Mouse (Mus musculus) forebrain, embryonic 16.5 days (tissue): ENCODE results near the gene Fmnl3. TPM values are rescaled to one million over a fixed set of nuclear protein-coding genes. Genes with fewer than 3 reads are reported as not detected.

ENCODE experiments used
- ATAC-seq: fragments of 200-750 bp; cut with Nextera tagmentation; 2 replicates; pipeline ENCODE4 v1.8.0; 2017; ENCODE audit warnings: mild to moderate bottlenecking, moderate library complexity
- H3K27ac ChIP-seq: fragments of 300-500 bp; sonication (generic); 2 replicates; pipeline ENCODE4 v1.5.1; 2014; ENCODE audit warnings: low read length, control low read depth
- H3K27me3 ChIP-seq: fragments of 300-500 bp; sonication (generic); replicated peaks from 2 replicates; pipeline ENCODE4 v1.6.1; 2014; ENCODE audit warnings: low read length; ENCODE audit not compliant: control insufficient read depth, insufficient read depth
- H3K36me3 ChIP-seq: fragments of 300-500 bp; sonication (generic); 2 replicates; pipeline ENCODE4 v1.6.1; 2014; ENCODE audit not compliant: control insufficient read depth, insufficient read depth
- H3K4me1 ChIP-seq: fragments of 300-500 bp; sonication (generic); replicated peaks from 2 replicates; pipeline ENCODE4 v1.6.1; 2014; ENCODE audit warnings: low read length; ENCODE audit not compliant: control insufficient read depth, insufficient read depth
- H3K4me2 ChIP-seq: fragments of 300-500 bp; sonication (generic); 2 replicates; pipeline ENCODE4 v1.6.1; 2014; ENCODE audit warnings: mild to moderate bottlenecking, low read length, control low read depth
- H3K4me3 ChIP-seq: fragments of 300-500 bp; sonication (generic); replicated peaks from 2 replicates; pipeline ENCODE4 v1.5.1; 2014; ENCODE audit warnings: mild to moderate bottlenecking, low read length, control low read depth
- H3K9ac ChIP-seq: fragments of 300-500 bp; sonication (generic); replicated peaks from 2 replicates; pipeline ENCODE4 v1.6.1; 2014; ENCODE audit warnings: low read depth, low read length, control low read depth
- H3K9me3 ChIP-seq: fragments of 300-500 bp; sonication (generic); 2 replicates; pipeline ENCODE4 v1.6.1; 2016; ENCODE audit warnings: low read length; ENCODE audit not compliant: control insufficient read depth
- WGBS: fragments of 180-500 bp; shearing (Covaris S2); extraction: QIAGEN DNeasy Blood & Tissue Kit; methylation state at CpG from one replicate; pipeline ENCODE4 v1.1.7; 2014; 5-methylcytosine and 5-hydroxymethylcytosine counted together
- polyA plus RNA-seq: library from polyadenylated mRNA; unstranded; fragments of >200 nt; fragmentation: Nextera tagmentation; extraction: Ambion mirVana; gene quantifications from 2 replicates; pipeline ENCODE4 v1.2.1, GENCODE M21; 2015

Fmnl3 gene
- polyA plus RNA-seq, 1 experiment from 2014 or later, result 10.3 TPM

GRCm38 (mm10) chr15:99355660-99356059 lies 14.6 kb downstream of the Fmnl3 start:
- H3K9ac ChIP-seq, result no peak overlapping the region
- no peak overlapping the region for H3K4me3 ChIP-seq
- H3K27ac ChIP-seq, result no peak overlapping the region
- no peak for ATAC-seq
- no peaks in the 10 kb centered on the region for H3K4me1 ChIP-seq
- H3K4me2 ChIP-seq, result no peak overlapping the region
- 72% methylated on average over 6 of the region's 6 CpGs for WGBS
- H3K27me3 ChIP-seq, result no peaks in the 10 kb centered on the region
- H3K36me3 ChIP-seq, result no peaks in the 10 kb centered on the region
- no peaks in the 10 kb centered on the region for H3K9me3 ChIP-seq

GRCm38 (mm10) chr15:99352306-99352705 lies 18.0 kb downstream of the Fmnl3 start:
- WGBS, result 86% methylated on average over 5 of the region's 5 CpGs

GRCm38 (mm10) chr15:99351610-99352009 lies 18.7 kb downstream of the Fmnl3 start:
- 89% methylated on average over 6 of the region's 6 CpGs for WGBS
- Histone ChIP-seq H3K4me3 (no peak overlapping the region), H3K27me3 (no peaks in the 10 kb centered on the region), H3K9ac (no peak overlapping the region), H3K4me2 (no peak overlapping the region), H3K4me1 (no peaks in the 10 kb centered on the region), H3K36me3 (no peaks in the 10 kb centered on the region), H3K27ac (no peak overlapping the region), H3K9me3 (no peaks in the 10 kb centered on the region)
- no peak for ATAC-seq

More at GRCm38 (mm10) chr15:99352306-99352705, 18.0 kb downstream of the Fmnl3 start:
- no peak overlapping the region for H3K9ac ChIP-seq
- H3K4me3 ChIP-seq, result no peak overlapping the region
- no peak overlapping the region for H3K4me2 ChIP-seq
- H3K27ac ChIP-seq, result no peak overlapping the region
- H3K9me3 ChIP-seq, result no peaks in the 10 kb centered on the region
- H3K36me3 ChIP-seq, result no peaks in the 10 kb centered on the region
- H3K27me3 ChIP-seq, result no peaks in the 10 kb centered on the region
- no peaks in the 10 kb centered on the region for H3K4me1 ChIP-seq
- ATAC-seq, result no peak

GRCm38 (mm10) chr15:99344961-99345360 lies 25.3 kb downstream of the Fmnl3 start:
- peaks cover 12% of the 10 kb centered on the region for H3K4me1 ChIP-seq
- H3K27me3 ChIP-seq, result no peaks in the 10 kb centered on the region
- H3K4me3 ChIP-seq, result no peak overlapping the region
- H3K9ac ChIP-seq, result no peak overlapping the region
- no peak overlapping the region for H3K4me2 ChIP-seq
- ATAC-seq, result no peak
- H3K27ac ChIP-seq, result no peak overlapping the region
- WGBS, result 85% methylated on average over 4 of the region's 4 CpGs
- no peaks in the 10 kb centered on the region for H3K9me3 ChIP-seq
- H3K36me3 ChIP-seq, result no peaks in the 10 kb centered on the region

GRCm38 (mm10) chr15:99344148-99344870 lies 26.0 kb downstream of the Fmnl3 start:
- no peak overlapping the region for H3K4me3 ChIP-seq
- no peaks in the 10 kb centered on the region for H3K9me3 ChIP-seq
- H3K9ac ChIP-seq, result no peak overlapping the region
- no peak for ATAC-seq
- H3K36me3 ChIP-seq, result no peaks in the 10 kb centered on the region
- no peaks in the 10 kb centered on the region for H3K27me3 ChIP-seq
- WGBS, result 73% methylated on average over 8 of the region's 8 CpGs
- peaks cover 12% of the 10 kb centered on the region for H3K4me1 ChIP-seq
- H3K27ac ChIP-seq, result peak overlapping the region; percentile 56
- H3K4me2 ChIP-seq, result no peak overlapping the region

- ATAC-seq, result peak; percentile 89
- H3K27me3 ChIP-seq, result no peaks in the 10 kb centered on the region
Measured at GRCm38 (mm10) chr15:99343414-99344147, 26.7 kb downstream of the Fmnl3 start.

GRCm38 (mm10) chr15:99342194-99342981 lies 27.9 kb downstream of the Fmnl3 start:
- Histone ChIP-seq H3K4me1 (peaks cover 12% of the 10 kb centered on the region), H3K27me3 (no peaks in the 10 kb centered on the region), H3K36me3 (no peaks in the 10 kb centered on the region), H3K27ac (no peak overlapping the region), H3K4me2 (no peak overlapping the region), H3K9me3 (no peaks in the 10 kb centered on the region), H3K4me3 (no peak overlapping the region), H3K9ac (no peak overlapping the region)
- 57% methylated on average over 9 of the region's 9 CpGs for WGBS
- no peak for ATAC-seq

More at GRCm38 (mm10) chr15:99343414-99344147, 26.7 kb downstream of the Fmnl3 start:
- H3K9ac ChIP-seq, result 0 out of 2 replicates have a peak overlapping the region, but pooled peaks have one; percentile 8
- no peak overlapping the region for H3K4me3 ChIP-seq
- no peaks in the 10 kb centered on the region for H3K36me3 ChIP-seq
- WGBS, result 37% methylated on average over 5 of the region's 5 CpGs
- peak overlapping the region; percentile 56 for H3K27ac ChIP-seq
- H3K4me2 ChIP-seq, result no peak overlapping the region
- no peaks in the 10 kb centered on the region for H3K9me3 ChIP-seq
- H3K4me1 ChIP-seq, result peaks cover 12% of the 10 kb centered on the region

- Histone ChIP-seq H3K9ac (no peak overlapping the region), H3K27me3 (no peaks in the 10 kb centered on the region), H3K4me1 (peaks cover 12% of the 10 kb centered on the region), H3K4me3 (no peak overlapping the region), H3K9me3 (no peaks in the 10 kb centered on the region), H3K27ac (no peak overlapping the region), H3K36me3 (no peaks in the 10 kb centered on the region), H3K4me2 (no peak overlapping the region)
- 96% methylated on average over 3 of the region's 3 CpGs for WGBS
- ATAC-seq, result no peak
Measured at GRCm38 (mm10) chr15:99341102-99341501, 29.2 kb downstream of the Fmnl3 start.

GRCm38 (mm10) chr15:99339669-99340068 lies 30.6 kb downstream of the Fmnl3 start:
- H3K9me3 ChIP-seq, result no peaks in the 10 kb centered on the region
- no peak overlapping the region for H3K27ac ChIP-seq
- no peaks in the 10 kb centered on the region for H3K27me3 ChIP-seq
- no peak overlapping the region for H3K4me2 ChIP-seq
- H3K36me3 ChIP-seq, result no peaks in the 10 kb centered on the region
- H3K4me3 ChIP-seq, result no peak overlapping the region
- 81% methylated on average over 6 of the region's 6 CpGs for WGBS
- peaks cover 12% of the 10 kb centered on the region for H3K4me1 ChIP-seq
- ATAC-seq, result no peak
- no peak overlapping the region for H3K9ac ChIP-seq
